Mouse (Mus musculus): ENCODE measurements around the gene Hivep3.

Gene Hivep3

DNA sequence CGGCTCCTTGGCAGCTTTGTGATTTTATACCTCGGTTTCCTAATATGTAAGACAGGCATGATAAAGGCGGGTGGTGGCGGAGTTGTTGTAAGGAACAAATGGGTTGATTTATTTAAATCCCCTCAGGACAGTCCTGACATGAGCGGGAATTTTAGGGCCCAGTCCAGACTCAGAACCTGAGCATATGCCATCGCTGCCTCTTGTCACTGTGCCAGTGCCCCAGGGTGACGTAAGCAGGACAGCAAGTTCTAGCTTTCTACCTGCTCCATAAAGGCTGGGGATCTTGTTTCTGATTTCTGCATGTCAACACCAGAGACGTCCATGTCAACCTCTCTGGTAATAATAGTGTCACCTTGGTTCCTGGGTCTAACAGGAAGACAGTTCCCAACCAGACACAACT lies 356.0 kb downstream of the Hivep3 start:
- H3K27me3 ChIP-seq (ENCODE audit: insufficient read depth, low read length): peaks cover 8% of the 10 kb centered on the region
- no peak overlapping the region for H3K4me3 ChIP-seq (replicated peaks; ENCODE audit: low read length)
- no peaks in the 10 kb centered on the region for H3K36me3 ChIP-seq (ENCODE audit: insufficient read depth, low read length)
- H3K9me3 ChIP-seq (ENCODE audit: low read length): no peaks in the 10 kb centered on the region
- H3K4me1 ChIP-seq (replicated peaks; ENCODE audit: low read depth, low read length): peaks cover 2% of the 10 kb centered on the region
- TF ChIP-seq CTCF (conservative IDR thresholded peaks at IDR 0.05; ENCODE audit: low read length): no peak
- no peak for TF ChIP-seq POU5F1 (IDR thresholded peaks at IDR 0.05; ENCODE audit: borderline replicate concordance, low read length)
- no peak for TF ChIP-seq NANOG (IDR thresholded peaks at IDR 0.05; ENCODE audit: borderline replicate concordance, low read length)

DNA sequence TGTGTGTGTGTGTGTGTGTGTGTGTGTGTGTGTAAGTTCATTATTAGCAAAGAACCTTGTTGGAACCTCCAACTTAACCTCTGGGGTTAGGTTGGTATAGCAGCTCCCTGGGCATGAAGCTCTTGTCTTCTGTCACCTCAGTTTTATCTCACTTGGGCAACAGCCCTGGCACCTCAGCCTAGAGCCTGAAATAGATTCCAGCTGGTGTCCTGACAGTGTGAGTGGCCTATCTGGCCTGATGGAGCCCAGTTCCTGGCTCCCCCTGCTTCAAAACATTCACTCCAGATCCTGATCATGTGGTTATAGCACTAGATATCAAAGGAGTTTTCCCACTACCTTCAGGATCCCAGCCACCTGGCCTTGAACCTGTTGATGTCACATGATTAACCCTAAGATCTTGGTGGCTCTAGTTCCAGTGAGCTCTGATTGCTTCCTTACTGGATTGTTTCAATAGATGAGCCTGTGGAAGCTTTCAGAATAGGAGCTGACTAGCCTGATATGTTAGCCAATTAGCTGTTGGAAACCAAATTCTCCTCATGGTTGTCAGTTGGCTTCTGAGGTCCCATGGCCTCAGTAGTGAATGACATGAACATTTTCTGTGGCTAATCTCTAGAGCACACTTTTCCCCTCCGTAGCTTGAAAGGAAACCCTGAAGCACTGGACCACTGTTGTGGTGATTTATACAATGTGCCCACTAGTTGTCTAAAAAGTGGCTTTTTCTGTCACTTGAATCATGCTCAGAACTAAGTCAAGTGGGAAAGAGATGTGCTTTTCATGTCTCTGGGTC lies 358.6 kb downstream of the Hivep3 start:
- H3K4me3 ChIP-seq (replicated peaks; ENCODE audit: low read length): no peak overlapping the region
- peaks cover 20% of the 10 kb centered on the region for H3K4me1 ChIP-seq (replicated peaks; ENCODE audit: low read depth, low read length)
- TF ChIP-seq POU5F1 (IDR thresholded peaks at IDR 0.05; ENCODE audit: borderline replicate concordance, low read length) (no peak), CTCF (conservative IDR thresholded peaks at IDR 0.05; ENCODE audit: low read length) (no peak), NANOG (IDR thresholded peaks at IDR 0.05; ENCODE audit: borderline replicate concordance, low read length) (no peak)
- H3K27me3 ChIP-seq (ENCODE audit: insufficient read depth, low read length): peaks cover 35% of the 10 kb centered on the region
- H3K9me3 ChIP-seq (ENCODE audit: low read length): no peaks in the 10 kb centered on the region
- no peaks in the 10 kb centered on the region for H3K36me3 ChIP-seq (ENCODE audit: insufficient read depth, low read length)

DNA sequence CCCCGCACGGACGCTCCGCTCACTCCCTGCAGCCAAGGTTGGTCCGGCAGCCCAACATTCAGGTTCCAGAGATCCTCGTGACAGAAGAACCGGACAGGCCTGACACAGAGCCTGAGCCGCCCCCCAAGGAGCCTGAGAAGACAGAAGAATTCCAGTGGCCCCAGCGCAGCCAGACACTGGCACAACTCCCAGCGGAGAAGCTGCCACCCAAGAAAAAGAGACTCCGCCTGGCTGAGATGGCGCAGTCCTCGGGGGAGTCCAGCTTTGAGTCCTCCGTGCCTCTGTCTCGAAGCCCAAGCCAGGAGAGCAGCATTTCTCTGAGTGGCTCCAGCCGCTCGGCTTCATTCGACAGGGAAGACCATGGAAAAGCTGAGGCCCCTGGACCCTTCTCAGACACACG lies 363.4 kb downstream of the Hivep3 start:
- TF ChIP-seq CTCF (conservative IDR thresholded peaks at IDR 0.05; ENCODE audit: low read length) (no peak), NANOG (IDR thresholded peaks at IDR 0.05; ENCODE audit: borderline replicate concordance, low read length) (no peak), POU5F1 (IDR thresholded peaks at IDR 0.05; ENCODE audit: borderline replicate concordance, low read length) (no peak)
- Histone ChIP-seq H3K9me3 (ENCODE audit: low read length) (peaks cover 10% of the 10 kb centered on the region), H3K4me3 (replicated peaks; ENCODE audit: low read length) (peak overlapping the region; percentile 58), H3K4me1 (replicated peaks; ENCODE audit: low read depth, low read length) (peaks cover 25% of the 10 kb centered on the region), H3K36me3 (ENCODE audit: insufficient read depth, low read length) (no peaks in the 10 kb centered on the region), H3K27me3 (ENCODE audit: insufficient read depth, low read length) (peaks cover 56% of the 10 kb centered on the region)

DNA sequence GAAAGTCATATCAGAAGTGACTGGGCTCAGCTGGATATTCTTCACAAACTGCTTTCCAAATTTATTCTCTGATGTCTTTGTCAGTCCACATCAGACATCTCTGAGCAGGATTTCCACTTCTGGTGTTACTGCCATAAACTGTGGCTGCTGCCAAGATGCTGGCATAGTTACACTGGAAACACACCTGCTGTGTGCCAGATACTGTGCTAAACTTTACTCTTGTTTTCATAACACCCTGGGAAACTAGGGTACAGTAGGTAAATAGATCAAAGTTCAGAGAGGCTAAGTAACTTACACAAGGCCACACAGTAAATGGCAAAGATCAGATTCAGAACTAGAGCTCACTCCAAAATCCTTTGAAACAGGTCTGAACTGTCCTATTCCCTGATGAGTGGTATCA lies 367.6 kb downstream of the Hivep3 start:
- Histone ChIP-seq H3K4me1 (replicated peaks; ENCODE audit: low read depth, low read length) (peaks cover 13% of the 10 kb centered on the region), H3K4me3 (replicated peaks; ENCODE audit: low read length) (no peak overlapping the region), H3K9me3 (ENCODE audit: low read length) (peaks cover 20% of the 10 kb centered on the region), H3K27me3 (ENCODE audit: insufficient read depth, low read length) (peaks cover 34% of the 10 kb centered on the region), H3K36me3 (ENCODE audit: insufficient read depth, low read length) (no peaks in the 10 kb centered on the region)
- TF ChIP-seq POU5F1 (IDR thresholded peaks at IDR 0.05; ENCODE audit: borderline replicate concordance, low read length) (no peak), CTCF (conservative IDR thresholded peaks at IDR 0.05; ENCODE audit: low read length) (no peak), NANOG (IDR thresholded peaks at IDR 0.05; ENCODE audit: borderline replicate concordance, low read length) (no peak)

GRCm38 (mm10) chr4:120104599-120104998 lies 371.0 kb downstream of the Hivep3 start:
- peaks cover 11% of the 10 kb centered on the region for H3K9me3 ChIP-seq (ENCODE audit: low read length)
- no peaks in the 10 kb centered on the region for H3K36me3 ChIP-seq (ENCODE audit: insufficient read depth, low read length)
- H3K4me3 ChIP-seq (replicated peaks; ENCODE audit: low read length): no peak overlapping the region
- TF ChIP-seq CTCF (conservative IDR thresholded peaks at IDR 0.05; ENCODE audit: low read length) (peak; percentile 44), POU5F1 (IDR thresholded peaks at IDR 0.05; ENCODE audit: borderline replicate concordance, low read length) (no peak), NANOG (IDR thresholded peaks at IDR 0.05; ENCODE audit: borderline replicate concordance, low read length) (no peak)
- H3K4me1 ChIP-seq (replicated peaks; ENCODE audit: low read depth, low read length): no peaks in the 10 kb centered on the region
- H3K27me3 ChIP-seq (ENCODE audit: insufficient read depth, low read length): peaks cover 2% of the 10 kb centered on the region; the same call in 1 of the 2 replicates

- H3K36me3 ChIP-seq (ENCODE audit: insufficient read depth, low read length): no peaks in the 10 kb centered on the region
- H3K4me3 ChIP-seq (replicated peaks; ENCODE audit: low read length): no peak overlapping the region
- peaks cover 16% of the 10 kb centered on the region for H3K9me3 ChIP-seq (ENCODE audit: low read length)
- peaks cover 2% of the 10 kb centered on the region; the same call in 1 of the 2 replicates for H3K27me3 ChIP-seq (ENCODE audit: insufficient read depth, low read length)
- no peaks in the 10 kb centered on the region for H3K4me1 ChIP-seq (replicated peaks; ENCODE audit: low read depth, low read length)
- TF ChIP-seq NANOG (IDR thresholded peaks at IDR 0.05; ENCODE audit: borderline replicate concordance, low read length): no peak
- no peak for TF ChIP-seq POU5F1 (IDR thresholded peaks at IDR 0.05; ENCODE audit: borderline replicate concordance, low read length)
- TF ChIP-seq CTCF (conservative IDR thresholded peaks at IDR 0.05; ENCODE audit: low read length): no peak
These were observed 372.8 kb downstream of the Hivep3 start for GRCm38 (mm10) chr4:120106362-120106761.

DNA sequence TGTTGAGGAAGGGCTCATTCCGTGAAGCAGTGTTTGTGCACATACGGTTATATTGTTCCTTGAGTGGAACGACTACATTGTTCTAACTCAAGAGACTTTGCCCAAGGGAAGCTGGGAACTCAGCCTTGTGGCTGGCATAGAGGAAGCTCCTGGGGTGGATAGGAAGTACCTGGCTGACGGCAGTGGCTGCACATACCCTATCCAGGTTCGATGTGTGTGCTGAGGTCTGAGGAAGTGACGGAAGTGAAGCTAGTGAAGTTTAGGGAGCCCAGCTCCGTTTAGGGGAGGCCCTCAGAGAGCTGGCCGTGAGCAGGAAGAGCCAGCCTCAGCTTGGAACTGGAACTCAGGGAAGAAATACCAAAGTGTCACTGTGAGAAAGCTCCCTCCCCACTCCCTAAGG lies 374.2 kb downstream of the Hivep3 start:
- TF ChIP-seq NANOG (IDR thresholded peaks at IDR 0.05; ENCODE audit: borderline replicate concordance, low read length) (no peak), POU5F1 (IDR thresholded peaks at IDR 0.05; ENCODE audit: borderline replicate concordance, low read length) (no peak), CTCF (conservative IDR thresholded peaks at IDR 0.05; ENCODE audit: low read length) (no peak)
- Histone ChIP-seq H3K4me1 (replicated peaks; ENCODE audit: low read depth, low read length) (no peaks in the 10 kb centered on the region), H3K4me3 (replicated peaks; ENCODE audit: low read length) (no peak overlapping the region), H3K36me3 (ENCODE audit: insufficient read depth, low read length) (no peaks in the 10 kb centered on the region), H3K27me3 (ENCODE audit: insufficient read depth, low read length) (no peaks in the 10 kb centered on the region; the same call in 1 of the 2 replicates), H3K9me3 (ENCODE audit: low read length) (peaks cover 18% of the 10 kb centered on the region)

GRCm38 (mm10) chr4:120115516-120115915 lies 381.9 kb downstream of the Hivep3 start:
- Histone ChIP-seq H3K9me3 (ENCODE audit: low read length) (peaks cover 6% of the 10 kb centered on the region), H3K27me3 (ENCODE audit: insufficient read depth, low read length) (0 out of 2 replicates have a peak, but pooled peaks cover 5% of the 10 kb centered on the region), H3K36me3 (ENCODE audit: insufficient read depth, low read length) (no peaks in the 10 kb centered on the region), H3K4me3 (replicated peaks; ENCODE audit: low read length) (no peak overlapping the region), H3K4me1 (replicated peaks; ENCODE audit: low read depth, low read length) (no peaks in the 10 kb centered on the region)
- no peak for TF ChIP-seq NANOG (IDR thresholded peaks at IDR 0.05; ENCODE audit: borderline replicate concordance, low read length)

DNA sequence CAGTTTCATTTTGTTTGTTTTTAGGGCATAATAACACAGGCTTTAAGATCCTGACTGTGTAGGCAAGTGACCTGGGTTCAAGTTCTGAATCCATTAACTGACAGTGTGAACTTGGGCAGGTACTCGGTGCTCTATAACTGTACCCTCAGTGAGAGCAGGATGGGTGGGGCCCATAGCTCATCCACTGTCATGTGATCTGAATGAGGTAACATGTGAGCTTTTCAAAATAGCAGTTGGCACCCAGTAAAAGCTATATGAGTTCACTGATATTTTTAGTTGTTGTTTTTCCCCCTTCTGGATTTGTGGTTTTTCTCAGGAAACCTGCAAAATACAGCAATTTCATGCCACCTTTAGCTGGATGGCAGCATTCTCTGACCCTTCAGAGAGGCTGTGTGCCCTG lies 382.7 kb downstream of the Hivep3 start:
- TF ChIP-seq CTCF (conservative IDR thresholded peaks at IDR 0.05; ENCODE audit: low read length) (no peak), NANOG (IDR thresholded peaks at IDR 0.05; ENCODE audit: borderline replicate concordance, low read length) (no peak), POU5F1 (IDR thresholded peaks at IDR 0.05; ENCODE audit: borderline replicate concordance, low read length) (no peak)
- no peaks in the 10 kb centered on the region for H3K36me3 ChIP-seq (ENCODE audit: insufficient read depth, low read length)
- no peaks in the 10 kb centered on the region for H3K4me1 ChIP-seq (replicated peaks; ENCODE audit: low read depth, low read length)
- H3K27me3 ChIP-seq (ENCODE audit: insufficient read depth, low read length): 0 out of 2 replicates have a peak, but pooled peaks cover 5% of the 10 kb centered on the region
- no peak overlapping the region for H3K4me3 ChIP-seq (replicated peaks; ENCODE audit: low read length)
- H3K9me3 ChIP-seq (ENCODE audit: low read length): peaks cover 6% of the 10 kb centered on the region
